Mouse (Mus musculus): ENCODE results near the gene Entpd5. TPM values are rescaled to one million over a fixed set of nuclear protein-coding genes. Genes with fewer than 3 reads are reported as not detected.

The Entpd5 gene
- 7.6 and 8.6 TPM in 2 replicates for polyA plus RNA-seq (2016; fragmentation: Nextera tagmentation; extraction: Ambion mirVana)

DNA sequence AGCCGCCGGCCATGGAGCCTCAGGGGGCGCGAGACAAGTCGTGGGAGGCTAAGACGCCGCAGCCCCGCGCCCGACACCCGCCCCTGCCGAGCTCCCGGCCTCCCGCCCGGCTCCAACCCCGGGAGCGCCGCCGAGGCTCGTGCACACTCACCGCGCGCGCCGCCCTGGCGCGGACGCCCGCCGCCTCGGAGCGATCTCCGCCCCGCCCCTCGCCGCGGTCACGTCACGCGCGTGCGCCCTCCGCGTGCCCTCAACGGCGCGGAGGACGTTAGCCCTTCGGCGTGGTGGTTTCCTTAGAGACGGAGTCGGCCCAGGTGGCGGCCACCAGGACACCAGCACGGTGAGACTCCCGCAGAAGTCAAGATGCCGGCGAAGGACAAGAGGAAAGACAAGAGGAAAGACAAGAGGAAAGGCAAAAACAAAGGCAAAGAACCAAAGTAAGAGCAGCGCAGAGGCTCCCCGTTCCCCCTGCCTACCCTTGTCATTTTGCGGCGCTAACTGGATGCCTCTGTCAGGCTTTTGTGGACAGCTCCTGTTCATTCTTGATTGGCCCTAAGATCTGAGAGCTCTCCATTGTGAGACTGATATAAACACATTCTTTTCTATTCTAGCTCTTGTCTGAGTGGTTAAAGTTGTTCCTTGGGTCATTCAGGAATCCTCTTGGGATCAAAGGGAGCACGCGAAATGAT is at the start of gene Entpd5, which contains the start of gene Bbof1:
TSS of gene Entpd5 (minus strand) at position 211 of the 689 bp plus-strand sequence.
TSS of gene Bbof1 (plus strand) at position 253 of the 689 bp plus-strand sequence.
- Histone ChIP-seq H3K27ac (peak within 1 kb of the TSS; percentile 89), H3K9me3 (no peaks in the 10 kb centered on the region), H3K4me3 (peak within 1 kb of the TSS; percentile 84), H3K36me3 (no peaks in the 10 kb centered on the region), H3K4me1 (replicated peaks) (peaks cover 20% of the 10 kb centered on the region), H3K27me3 (ENCODE audit: insufficient read depth, poor library complexity, severe bottlenecking) (peaks cover 12% of the 10 kb centered on the region; the same call in 1 of the 2 replicates)
- 1% methylated on average over 63 of the region's 63 CpGs for WGBS
- DNase-seq (ENCODE audit: low spot score), result peak; percentile 85

DNA sequence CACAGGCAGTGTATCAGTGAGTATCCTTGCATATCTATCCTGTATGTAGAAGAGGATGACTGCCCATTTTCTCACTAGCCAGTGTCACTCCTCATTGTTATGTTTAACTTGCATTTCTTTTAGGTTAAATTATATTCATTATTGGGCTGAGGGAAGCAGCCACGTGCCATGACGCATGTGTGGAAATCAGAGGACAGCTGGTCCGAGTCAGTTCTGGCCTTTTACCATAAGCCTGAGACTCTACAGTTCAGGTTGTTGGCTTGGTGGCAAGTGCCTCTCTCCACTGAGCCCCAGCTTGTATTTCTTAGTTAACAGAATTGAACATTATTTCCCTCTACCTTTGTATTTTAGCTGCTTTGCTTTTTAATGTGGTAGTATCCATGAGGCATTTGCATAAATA is 48.1 kb upstream of the Entpd5 start:
- Histone ChIP-seq H3K4me3 (no peak overlapping the region), H3K27ac (no peak overlapping the region), H3K36me3 (peaks cover 41% of the 10 kb centered on the region), H3K9me3 (no peaks in the 10 kb centered on the region; the same call in 1 of the 2 replicates), H3K4me1 (replicated peaks) (peaks cover 11% of the 10 kb centered on the region), H3K27me3 (ENCODE audit: insufficient read depth, poor library complexity, severe bottlenecking) (no peaks in the 10 kb centered on the region)
- WGBS, result 93% methylated on average over 3 of the region's 3 CpGs
- no peak for DNase-seq (ENCODE audit: low spot score)

GRCm38 (mm10) chr12:84451801-84452200 is 43.0 kb upstream of the Entpd5 start:
- no peak for DNase-seq (ENCODE audit: low spot score)
- WGBS, result 4% methylated on average over 11 of the region's 11 CpGs
- H3K27ac ChIP-seq, result peak overlapping the region; percentile 89

GRCm38 (mm10) chr12:84450718-84451646 is 42.2 kb upstream of the Entpd5 start, which contains the start of the genes Aldh6a1 and Lin52:
TSS of gene Aldh6a1 (minus strand) at chr12:84451004.
TSS of gene Lin52 (plus strand) at chr12:84451422.
- Histone ChIP-seq H3K9me3 (no peaks in the 10 kb centered on the region), H3K4me1 (replicated peaks) (peaks cover 24% of the 10 kb centered on the region), H3K27me3 (ENCODE audit: insufficient read depth, poor library complexity, severe bottlenecking) (no peaks in the 10 kb centered on the region), H3K27ac (peak within 1 kb of the TSS; percentile 89), H3K36me3 (no peaks in the 10 kb centered on the region), H3K4me3 (peak within 1 kb of the TSS; percentile 86)
- under 1% methylated on average over 49 of the region's 49 CpGs for WGBS
- peak; percentile 94 for DNase-seq (ENCODE audit: low spot score)

More at GRCm38 (mm10) chr12:84451801-84452200, 43.0 kb upstream of the Entpd5 start:
- Histone ChIP-seq H3K27me3 (ENCODE audit: insufficient read depth, poor library complexity, severe bottlenecking) (no peaks in the 10 kb centered on the region), H3K9me3 (no peaks in the 10 kb centered on the region), H3K4me3 (peak overlapping the region; percentile 86), H3K4me1 (replicated peaks) (peaks cover 24% of the 10 kb centered on the region), H3K36me3 (peaks cover 2% of the 10 kb centered on the region)

- H3K4me1 ChIP-seq (replicated peaks), result peaks cover 24% of the 10 kb centered on the region
- H3K27me3 ChIP-seq (ENCODE audit: insufficient read depth, poor library complexity, severe bottlenecking), result no peaks in the 10 kb centered on the region
- WGBS, result 0% methylated on average over 6 of the region's 6 CpGs
- peak overlapping the region; percentile 89 for H3K27ac ChIP-seq
- H3K9me3 ChIP-seq, result no peaks in the 10 kb centered on the region
- H3K4me3 ChIP-seq, result peak overlapping the region; percentile 86
- H3K36me3 ChIP-seq, result no peaks in the 10 kb centered on the region
- DNase-seq (ENCODE audit: low spot score), result no peak
Observed at GRCm38 (mm10) chr12:84450351-84450717, 41.5 kb upstream of the Entpd5 start.

- peaks cover 24% of the 10 kb centered on the region for H3K4me1 ChIP-seq (replicated peaks)
- H3K9me3 ChIP-seq, result no peaks in the 10 kb centered on the region
- H3K36me3 ChIP-seq, result no peaks in the 10 kb centered on the region
- no peak for DNase-seq (ENCODE audit: low spot score)
- WGBS, result 47% methylated on average over 10 of the region's 10 CpGs
- H3K27me3 ChIP-seq (ENCODE audit: insufficient read depth, poor library complexity, severe bottlenecking), result no peaks in the 10 kb centered on the region
- no peak overlapping the region for H3K27ac ChIP-seq
- peak overlapping the region; percentile 86 for H3K4me3 ChIP-seq
Observed at GRCm38 (mm10) chr12:84449887-84450286, 41.1 kb upstream of the Entpd5 start.

GRCm38 (mm10) chr12:84448181-84448580 is 39.4 kb upstream of the Entpd5 start:
- no peaks in the 10 kb centered on the region for H3K36me3 ChIP-seq
- H3K9me3 ChIP-seq, result no peaks in the 10 kb centered on the region
- no peak for DNase-seq (ENCODE audit: low spot score)
- no peak overlapping the region for H3K4me3 ChIP-seq
- H3K27ac ChIP-seq, result no peak overlapping the region
- WGBS, result 88% methylated on average over 6 of the region's 6 CpGs
- peaks cover 24% of the 10 kb centered on the region for H3K4me1 ChIP-seq (replicated peaks)
- H3K27me3 ChIP-seq (ENCODE audit: insufficient read depth, poor library complexity, severe bottlenecking), result no peaks in the 10 kb centered on the region

DNA sequence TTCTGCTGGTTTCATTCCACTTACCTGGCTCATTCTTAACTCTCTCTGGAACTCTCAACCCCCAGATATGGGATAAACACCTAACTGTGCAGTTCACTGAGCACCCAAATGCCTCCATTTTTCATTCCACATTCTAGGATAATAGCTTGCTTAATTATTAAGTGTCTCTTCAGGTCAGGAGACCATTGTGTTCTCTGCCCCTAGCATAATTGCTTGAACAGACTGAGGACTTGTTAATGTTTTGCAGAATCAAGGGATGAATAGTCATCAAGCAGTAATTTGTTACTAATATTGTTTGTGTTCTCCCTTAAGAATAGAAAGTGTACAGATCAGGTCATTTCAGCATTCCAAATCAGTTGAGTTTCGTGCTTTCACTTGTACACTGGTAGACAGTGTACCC is 38.6 kb upstream of the Entpd5 start:
- Histone ChIP-seq H3K4me1 (replicated peaks) (peaks cover 18% of the 10 kb centered on the region), H3K27ac (no peak overlapping the region), H3K9me3 (no peaks in the 10 kb centered on the region), H3K4me3 (no peak overlapping the region), H3K36me3 (no peaks in the 10 kb centered on the region), H3K27me3 (ENCODE audit: insufficient read depth, poor library complexity, severe bottlenecking) (no peaks in the 10 kb centered on the region)
- DNase-seq (ENCODE audit: low spot score), result no peak
- 68% methylated on average over 1 of the region's 1 CpGs for WGBS

- 74% methylated on average over 4 of the region's 4 CpGs for WGBS
- no peak overlapping the region for H3K27ac ChIP-seq
Observed at GRCm38 (mm10) chr12:84442526-84442925, 33.7 kb upstream of the Entpd5 start.

DNA sequence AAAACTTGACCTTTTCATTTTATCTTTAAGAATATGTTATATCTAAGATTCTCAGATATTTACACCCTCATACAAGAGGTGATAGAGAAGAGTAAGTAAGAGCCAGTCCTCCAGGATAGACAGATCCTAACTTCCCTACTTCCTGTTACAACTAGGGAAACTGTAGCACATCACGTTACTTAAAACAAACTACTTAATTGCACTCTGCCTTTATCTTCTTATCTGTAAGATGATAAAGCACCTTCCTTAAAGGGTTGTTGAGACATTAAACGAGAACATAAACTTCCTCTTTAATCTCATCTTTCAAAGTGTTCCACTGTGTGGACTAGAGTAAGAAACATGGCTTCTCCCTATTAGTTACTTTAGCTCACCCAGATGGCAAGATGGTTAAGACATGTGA is 29.9 kb upstream of the Entpd5 start:
- Histone ChIP-seq H3K4me3 (no peak overlapping the region), H3K4me1 (replicated peaks) (no peaks in the 10 kb centered on the region), H3K36me3 (no peaks in the 10 kb centered on the region), H3K9me3 (no peaks in the 10 kb centered on the region), H3K27me3 (ENCODE audit: insufficient read depth, poor library complexity, severe bottlenecking) (no peaks in the 10 kb centered on the region), H3K27ac (no peak overlapping the region)
- no peak for DNase-seq (ENCODE audit: low spot score)
- 80% methylated on average over 2 of the region's 2 CpGs for WGBS

More at GRCm38 (mm10) chr12:84442526-84442925, 33.7 kb upstream of the Entpd5 start:
- no peak for DNase-seq (ENCODE audit: low spot score)
- Histone ChIP-seq H3K4me1 (replicated peaks) (no peaks in the 10 kb centered on the region), H3K4me3 (no peak overlapping the region), H3K27me3 (ENCODE audit: insufficient read depth, poor library complexity, severe bottlenecking) (no peaks in the 10 kb centered on the region), H3K36me3 (no peaks in the 10 kb centered on the region), H3K9me3 (no peaks in the 10 kb centered on the region)

GRCm38 (mm10) chr12:84429825-84430224 is 21.0 kb upstream of the Entpd5 start:
- WGBS, result 95% methylated on average over 2 of the region's 2 CpGs
- no peaks in the 10 kb centered on the region for H3K27me3 ChIP-seq (ENCODE audit: insufficient read depth, poor library complexity, severe bottlenecking)

GRCm38 (mm10) chr12:84423990-84424389 is 15.2 kb upstream of the Entpd5 start:
- H3K36me3 ChIP-seq, result no peaks in the 10 kb centered on the region; the same call in 1 of the 2 replicates
- DNase-seq (ENCODE audit: low spot score), result no peak
- H3K9me3 ChIP-seq, result no peaks in the 10 kb centered on the region
- no peaks in the 10 kb centered on the region for H3K4me1 ChIP-seq (replicated peaks)
- H3K4me3 ChIP-seq, result no peak overlapping the region
- no peaks in the 10 kb centered on the region for H3K27me3 ChIP-seq (ENCODE audit: insufficient read depth, poor library complexity, severe bottlenecking)
- no peak overlapping the region for H3K27ac ChIP-seq
- WGBS, result 64% methylated on average over 3 of the region's 3 CpGs

More at GRCm38 (mm10) chr12:84429825-84430224, 21.0 kb upstream of the Entpd5 start:
- Histone ChIP-seq H3K4me3 (no peak overlapping the region), H3K36me3 (peaks cover 4% of the 10 kb centered on the region; the same call in 1 of the 2 replicates), H3K9me3 (no peaks in the 10 kb centered on the region), H3K27ac (no peak overlapping the region), H3K4me1 (replicated peaks) (no peaks in the 10 kb centered on the region)
- no peak for DNase-seq (ENCODE audit: low spot score)
